Mouse (Mus musculus): Measurements from ENCODE around the gene Mblac2. TPM values are rescaled to one million over a fixed set of nuclear protein-coding genes. Genes with fewer than 3 reads are reported as not detected.

Mblac2 gene
- polyA plus RNA-seq, 1 experiment from 2014 or later: 51.1 TPM

DNA sequence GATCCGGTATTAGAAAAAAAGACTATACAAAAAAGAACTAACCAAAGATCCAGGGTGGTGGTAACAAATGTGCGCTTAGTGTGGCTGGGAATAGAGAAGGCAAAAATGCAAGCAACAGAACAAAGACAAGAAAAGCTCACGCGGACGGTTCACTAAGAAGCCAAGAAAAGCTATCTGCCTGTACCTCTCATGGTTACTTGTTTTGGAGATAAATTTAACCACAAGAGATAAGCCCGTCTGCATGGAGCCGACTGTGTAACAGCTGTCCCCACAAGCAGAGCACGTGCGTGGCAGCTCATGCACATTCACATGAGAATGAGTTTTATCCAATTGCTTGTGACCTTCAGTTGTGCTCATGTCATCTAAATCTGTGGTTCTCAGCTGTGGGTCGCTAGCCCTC, 20.7 kb upstream of the Mblac2 start:
- Histone ChIP-seq H3K27ac (no peak overlapping the region), H3K9me3 (ENCODE audit: control insufficient read depth, low read length) (no peaks in the 10 kb centered on the region), H3K4me2 (replicated peaks) (no peak overlapping the region), H3K4me3 (replicated peaks; ENCODE audit: low read length) (no peak overlapping the region), H3K9ac (no peak overlapping the region), H3K27me3 (ENCODE audit: control insufficient read depth, insufficient read depth, low read length) (no peaks in the 10 kb centered on the region), H3K4me1 (replicated peaks; ENCODE audit: control insufficient read depth, insufficient read depth, low read length) (no peaks in the 10 kb centered on the region; the same call in 1 of the 2 replicates), H3K36me3 (replicated peaks; ENCODE audit: control insufficient read depth, insufficient read depth) (no peaks in the 10 kb centered on the region)
- WGBS: 82% methylated on average over 10 of the region's 10 CpGs
- ATAC-seq (ENCODE audit: low FRiP score): no peak
- DNase-seq (ENCODE audit: low spot score): no peak

DNA sequence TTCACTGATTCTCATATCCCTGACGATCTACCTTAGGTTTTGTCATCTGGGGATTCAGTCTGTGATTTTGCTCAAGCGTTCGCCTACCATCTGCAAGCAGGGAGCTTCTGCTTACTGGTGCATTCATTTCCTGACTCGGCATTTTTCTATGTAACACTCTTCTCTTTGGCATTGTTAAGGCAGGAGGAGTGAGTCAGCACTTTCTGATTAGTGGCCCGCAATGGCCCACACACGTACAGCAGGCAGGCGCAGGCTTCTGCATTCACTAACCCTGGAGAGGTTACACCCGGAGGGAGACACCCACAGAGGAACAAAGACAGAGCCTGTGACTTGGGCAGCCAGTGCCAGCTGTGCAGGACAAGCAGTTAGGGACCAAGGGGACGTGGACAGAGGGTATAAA, 19.5 kb upstream of the Mblac2 start:
- H3K27me3 ChIP-seq (ENCODE audit: control insufficient read depth, insufficient read depth, low read length): no peaks in the 10 kb centered on the region
- 39% methylated on average over 9 of the region's 9 CpGs for WGBS
- no peak overlapping the region for H3K27ac ChIP-seq
- peak; percentile 52 for DNase-seq (ENCODE audit: low spot score)
- ATAC-seq (ENCODE audit: low FRiP score): peak; percentile 27; the same call in 1 of the 2 replicates
- no peak overlapping the region for H3K4me3 ChIP-seq (replicated peaks; ENCODE audit: low read length)
- H3K4me2 ChIP-seq (replicated peaks): 0 out of 2 replicates have a peak overlapping the region, but pooled peaks have one; percentile 15
- no peaks in the 10 kb centered on the region for H3K9me3 ChIP-seq (ENCODE audit: control insufficient read depth, low read length)
- H3K9ac ChIP-seq: no peak overlapping the region
- H3K4me1 ChIP-seq (replicated peaks; ENCODE audit: control insufficient read depth, insufficient read depth, low read length): no peaks in the 10 kb centered on the region; the same call in 1 of the 2 replicates
- H3K36me3 ChIP-seq (replicated peaks; ENCODE audit: control insufficient read depth, insufficient read depth): no peaks in the 10 kb centered on the region

GRCm38 (mm10) chr13:81694446-81694845, 16.7 kb upstream of the Mblac2 start:
- H3K9me3 ChIP-seq (ENCODE audit: control insufficient read depth, low read length): no peaks in the 10 kb centered on the region
- H3K4me1 ChIP-seq (replicated peaks; ENCODE audit: control insufficient read depth, insufficient read depth, low read length): no peaks in the 10 kb centered on the region; the same call in 1 of the 2 replicates
- H3K36me3 ChIP-seq (replicated peaks; ENCODE audit: control insufficient read depth, insufficient read depth): no peaks in the 10 kb centered on the region
- 93% methylated on average over 12 of the region's 12 CpGs for WGBS
- ATAC-seq (ENCODE audit: low FRiP score): no peak
- H3K9ac ChIP-seq: no peak overlapping the region
- H3K27me3 ChIP-seq (ENCODE audit: control insufficient read depth, insufficient read depth, low read length): no peaks in the 10 kb centered on the region
- DNase-seq (ENCODE audit: low spot score): no peak
- no peak overlapping the region for H3K4me2 ChIP-seq (replicated peaks)
- H3K27ac ChIP-seq: no peak overlapping the region
- H3K4me3 ChIP-seq (replicated peaks; ENCODE audit: low read length): no peak overlapping the region

- ATAC-seq (ENCODE audit: low FRiP score) (no peak), DNase-seq (ENCODE audit: low spot score) (no peak)
- H3K9ac ChIP-seq: no peak overlapping the region
- H3K4me2 ChIP-seq (replicated peaks): no peak overlapping the region
- no peaks in the 10 kb centered on the region for H3K27me3 ChIP-seq (ENCODE audit: control insufficient read depth, insufficient read depth, low read length)
- H3K36me3 ChIP-seq (replicated peaks; ENCODE audit: control insufficient read depth, insufficient read depth): no peaks in the 10 kb centered on the region
- no peak overlapping the region for H3K4me3 ChIP-seq (replicated peaks; ENCODE audit: low read length)
- no peaks in the 10 kb centered on the region for H3K9me3 ChIP-seq (ENCODE audit: control insufficient read depth, low read length)
- no peaks in the 10 kb centered on the region for H3K4me1 ChIP-seq (replicated peaks; ENCODE audit: control insufficient read depth, insufficient read depth, low read length)
- no peak overlapping the region for H3K27ac ChIP-seq
- WGBS: 67% methylated on average over 7 of the region's 7 CpGs
These were observed 8.0 kb upstream of the Mblac2 start for GRCm38 (mm10) chr13:81703148-81703547.

DNA sequence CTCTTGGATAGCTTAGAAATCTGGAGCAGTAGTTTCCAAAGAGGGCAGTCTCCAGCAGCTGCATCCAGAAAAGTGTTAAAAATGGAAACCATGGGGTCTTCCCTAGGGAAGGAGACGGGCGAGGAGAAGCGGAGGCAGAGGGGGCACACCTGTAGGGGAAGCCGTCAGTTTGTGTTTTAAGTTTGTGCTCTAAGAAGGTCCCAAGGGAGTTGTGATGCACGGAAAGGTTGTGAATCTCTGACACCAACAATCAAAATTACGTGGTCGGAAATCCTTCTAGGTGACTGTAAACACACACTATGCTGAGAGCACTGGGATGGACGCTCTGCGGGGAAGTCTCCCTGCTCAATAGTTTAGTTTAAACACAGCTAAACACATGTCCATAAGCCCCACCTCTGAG, 7.5 kb upstream of the Mblac2 start:
- H3K27me3 ChIP-seq (ENCODE audit: control insufficient read depth, insufficient read depth, low read length): no peaks in the 10 kb centered on the region
- no peak overlapping the region for H3K9ac ChIP-seq
- H3K4me1 ChIP-seq (replicated peaks; ENCODE audit: control insufficient read depth, insufficient read depth, low read length): no peaks in the 10 kb centered on the region
- H3K36me3 ChIP-seq (replicated peaks; ENCODE audit: control insufficient read depth, insufficient read depth): no peaks in the 10 kb centered on the region
- no peak overlapping the region for H3K27ac ChIP-seq
- no peak overlapping the region for H3K4me2 ChIP-seq (replicated peaks)
- no peaks in the 10 kb centered on the region for H3K9me3 ChIP-seq (ENCODE audit: control insufficient read depth, low read length)
- no peak for ATAC-seq (ENCODE audit: low FRiP score)
- H3K4me3 ChIP-seq (replicated peaks; ENCODE audit: low read length): no peak overlapping the region
- WGBS: 86% methylated on average over 9 of the region's 9 CpGs
- DNase-seq (ENCODE audit: low spot score): no peak

DNA sequence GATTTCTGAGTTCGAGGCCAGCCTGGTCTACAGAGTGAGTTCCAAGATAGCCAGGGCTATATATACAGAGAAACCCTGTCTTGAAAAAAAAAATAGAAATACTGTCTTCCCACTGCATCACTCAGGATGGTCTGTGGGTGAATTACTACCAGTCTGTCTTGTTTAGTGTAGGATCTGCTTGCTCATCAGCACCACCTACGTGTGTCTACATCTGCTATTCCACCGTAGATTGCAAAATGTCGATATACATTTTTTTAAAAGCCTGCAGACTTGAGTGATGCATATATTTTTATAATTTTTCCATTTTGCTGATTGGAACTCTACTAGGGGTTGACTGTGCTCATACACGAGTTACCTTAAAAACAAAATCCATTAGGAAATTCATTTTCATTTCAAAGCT, 4.8 kb upstream of the Mblac2 start:
- Histone ChIP-seq H3K27me3 (ENCODE audit: control insufficient read depth, insufficient read depth, low read length) (no peaks in the 10 kb centered on the region), H3K4me2 (replicated peaks) (no peak overlapping the region), H3K9ac (no peak overlapping the region), H3K4me3 (replicated peaks; ENCODE audit: low read length) (no peak overlapping the region), H3K9me3 (ENCODE audit: control insufficient read depth, low read length) (no peaks in the 10 kb centered on the region), H3K36me3 (replicated peaks; ENCODE audit: control insufficient read depth, insufficient read depth) (no peaks in the 10 kb centered on the region), H3K27ac (no peak overlapping the region), H3K4me1 (replicated peaks; ENCODE audit: control insufficient read depth, insufficient read depth, low read length) (no peaks in the 10 kb centered on the region; the same call in 1 of the 2 replicates)
- ATAC-seq (ENCODE audit: low FRiP score) (no peak), DNase-seq (ENCODE audit: low spot score) (no peak)
- 94% methylated on average over 5 of the region's 5 CpGs for WGBS

DNA sequence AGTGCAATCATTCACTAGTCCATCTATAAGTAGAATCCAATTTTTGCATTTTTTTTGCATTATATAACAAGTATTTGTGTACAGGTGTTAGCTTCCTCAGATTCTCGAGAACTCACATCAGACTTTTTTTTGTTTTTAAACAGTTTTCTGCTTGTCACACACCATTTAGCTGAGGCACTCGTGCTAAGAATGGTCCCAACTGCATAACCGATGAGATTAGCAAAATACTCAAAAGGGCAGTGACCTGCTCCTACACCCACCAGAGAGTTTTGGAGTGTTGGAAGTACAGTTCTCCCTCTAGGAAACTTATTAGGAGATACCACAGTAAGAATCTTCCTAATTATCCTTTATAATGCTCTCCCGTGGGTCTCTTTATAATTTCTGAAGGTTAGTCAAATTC, 1.3 kb upstream of the Mblac2 start:
- Histone ChIP-seq H3K9ac (no peak overlapping the region; the same call in 1 of the 2 replicates), H3K27ac (no peak overlapping the region), H3K4me3 (replicated peaks; ENCODE audit: low read length) (peak overlapping the region; percentile 72), H3K4me1 (replicated peaks; ENCODE audit: control insufficient read depth, insufficient read depth, low read length) (peaks cover 11% of the 10 kb centered on the region), H3K36me3 (replicated peaks; ENCODE audit: control insufficient read depth, insufficient read depth) (no peaks in the 10 kb centered on the region), H3K4me2 (replicated peaks) (peak overlapping the region; percentile 88), H3K27me3 (ENCODE audit: control insufficient read depth, insufficient read depth, low read length) (no peaks in the 10 kb centered on the region), H3K9me3 (ENCODE audit: control insufficient read depth, low read length) (no peaks in the 10 kb centered on the region)
- ATAC-seq (ENCODE audit: low FRiP score) (no peak), DNase-seq (ENCODE audit: low spot score) (no peak)
- WGBS: 34% methylated on average over 4 of the region's 4 CpGs

GRCm38 (mm10) chr13:81710266-81710665, 875 bp upstream of the Mblac2 start:
- H3K36me3 ChIP-seq (replicated peaks; ENCODE audit: control insufficient read depth, insufficient read depth): no peaks in the 10 kb centered on the region
- H3K4me2 ChIP-seq (replicated peaks): peak overlapping the region; percentile 88
- H3K27me3 ChIP-seq (ENCODE audit: control insufficient read depth, insufficient read depth, low read length): no peaks in the 10 kb centered on the region
- peak overlapping the region; percentile 72 for H3K4me3 ChIP-seq (replicated peaks; ENCODE audit: low read length)
- under 1% methylated on average over 7 of the region's 7 CpGs for WGBS
- H3K9ac ChIP-seq: peak overlapping the region; percentile 74
- H3K9me3 ChIP-seq (ENCODE audit: control insufficient read depth, low read length): no peaks in the 10 kb centered on the region
- ATAC-seq (ENCODE audit: low FRiP score): no peak
- H3K4me1 ChIP-seq (replicated peaks; ENCODE audit: control insufficient read depth, insufficient read depth, low read length): peaks cover 11% of the 10 kb centered on the region
- H3K27ac ChIP-seq: no peak overlapping the region
- DNase-seq (ENCODE audit: low spot score): peak; percentile 24

GRCm38 (mm10) chr13:81711546-81712371, 618 bp downstream of the Mblac2 start:
- no peaks in the 10 kb centered on the region for H3K36me3 ChIP-seq (replicated peaks; ENCODE audit: control insufficient read depth, insufficient read depth)
- peaks cover 11% of the 10 kb centered on the region for H3K4me1 ChIP-seq (replicated peaks; ENCODE audit: control insufficient read depth, insufficient read depth, low read length)
- peak overlapping the region; percentile 72 for H3K4me3 ChIP-seq (replicated peaks; ENCODE audit: low read length)
- ATAC-seq (ENCODE audit: low FRiP score) (peak; percentile 42), DNase-seq (ENCODE audit: low spot score) (peak; percentile 47)
- H3K9me3 ChIP-seq (ENCODE audit: control insufficient read depth, low read length): no peaks in the 10 kb centered on the region; the same call in 1 of the 2 replicates
- H3K27ac ChIP-seq: peak overlapping the region; percentile 87
- peak overlapping the region; percentile 74 for H3K9ac ChIP-seq
- no peaks in the 10 kb centered on the region for H3K27me3 ChIP-seq (ENCODE audit: control insufficient read depth, insufficient read depth, low read length)
- under 1% methylated on average over 42 of the region's 42 CpGs for WGBS
- H3K4me2 ChIP-seq (replicated peaks): peak overlapping the region; percentile 88

Data from hindbrain, embryonic 14.5 days (tissue).